Mouse (Mus musculus): ENCODE measurements around the gene Poc5. TPM values are rescaled to one million over a fixed set of nuclear protein-coding genes. Genes with fewer than 3 reads are reported as not detected.
A peak's percentile ranks its signal among the peaks of the same experiment; 100 is the strongest.

Gene Poc5
- total and polyA plus RNA-seq, 3 experiments: 17.1 to 25.4 TPM; not detected in 1

DNA sequence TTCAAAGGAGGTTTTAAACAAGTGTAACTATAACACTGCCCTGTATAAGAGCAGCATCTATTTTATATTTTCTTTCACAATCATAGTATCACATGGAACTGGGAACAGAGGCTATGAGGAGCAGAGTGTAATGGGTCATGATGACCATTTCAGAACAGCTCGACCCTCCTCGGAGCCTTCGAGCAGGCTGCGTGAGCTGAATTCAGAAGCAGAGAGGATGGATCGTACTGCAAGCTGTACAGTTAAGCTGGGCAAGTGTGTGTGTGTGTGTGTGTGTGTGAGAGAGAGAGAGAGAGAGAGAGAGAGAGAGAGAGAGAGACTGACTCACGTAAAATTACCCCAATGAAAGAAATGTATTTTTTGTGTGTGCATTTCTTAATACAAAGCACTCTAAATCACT, 37.9 kb upstream of the Poc5 start:
- Histone ChIP-seq H3K27me3 (ENCODE audit: control insufficient read depth in 1 of 2, insufficient read depth in 2 of 2, low read length in 2 of 2) (peaks cover 0 to 2% of the 10 kb centered on the region in 2 experiments; a peak in 2 of 4 replicates), H3K27ac (ENCODE audit: control insufficient read depth, low read depth, low read length) (no peak overlapping the region), H3K9me3 (replicated peaks; ENCODE audit: insufficient read depth, low read length) (no peaks in the 10 kb centered on the region), H3K9ac (ENCODE audit: control insufficient read depth, low read depth, low read length, poor library complexity, severe bottlenecking) (no peak overlapping the region), H3K4me1 (ENCODE audit: control insufficient read depth in 1 of 2, insufficient read depth in 2 of 2, low read length in 2 of 2) (no peaks in the 10 kb centered on the region), H3K4me3 (ENCODE audit: control insufficient read depth in 1 of 2, insufficient read depth in 1 of 2, low read depth in 2 of 2, low read length in 2 of 2) (no peak overlapping the region), H3K79me2 (ENCODE audit: control insufficient read depth, insufficient read depth, low read length, poor library complexity) (no peaks in the 10 kb centered on the region), H3K36me3 (ENCODE audit: control insufficient read depth in 1 of 2, insufficient read depth in 2 of 2, low read length in 2 of 2) (no peaks in the 10 kb centered on the region)
- DNase-seq (ENCODE audit: low read depth, low spot score): no peak
- TF ChIP-seq CTCF (IDR thresholded peaks at IDR 0.05 in 2 of 3, conservative IDR thresholded peaks at IDR 0.05 in 1 of 3; ENCODE audit: control insufficient read depth in 1 of 3, insufficient read depth in 1 of 3, low read depth in 2 of 3, low read length in 3 of 3, poor library complexity in 1 of 3, severe bottlenecking in 1 of 3) (no peak), E2F4 (IDR thresholded peaks at IDR 0.05; ENCODE audit: borderline replicate concordance, low read depth, low read length) (no peak), JUND (IDR thresholded peaks at IDR 0.05; ENCODE audit: low read depth, low read length) (no peak), ELF1 (IDR thresholded peaks at IDR 0.05; ENCODE audit: low read depth, low read length) (no peak), USF1 (IDR thresholded peaks at IDR 0.05; ENCODE audit: low read depth, low read length) (no peak), TBP (IDR thresholded peaks at IDR 0.05; ENCODE audit: low read depth, low read length) (no peak), POLR2A (IDR thresholded peaks at IDR 0.05; ENCODE audit: control insufficient read depth in 1 of 2, insufficient read depth in 1 of 2, low read depth in 1 of 2, low read length in 2 of 2, poor library complexity in 1 of 2) (no peak), ETS1 (IDR thresholded peaks at IDR 0.05; ENCODE audit: low read depth, low read length) (no peak), SIN3A (IDR thresholded peaks at IDR 0.05; ENCODE audit: low read length) (no peak), ZMIZ1 (IDR thresholded peaks at IDR 0.05; ENCODE audit: low read depth, low read length) (no peak), CHD2 (IDR thresholded peaks at IDR 0.05; ENCODE audit: low read length) (no peak), EP300 (IDR thresholded peaks at IDR 0.05; ENCODE audit: low read depth in 1 of 2, low read length in 2 of 2) (no peak)

DNA sequence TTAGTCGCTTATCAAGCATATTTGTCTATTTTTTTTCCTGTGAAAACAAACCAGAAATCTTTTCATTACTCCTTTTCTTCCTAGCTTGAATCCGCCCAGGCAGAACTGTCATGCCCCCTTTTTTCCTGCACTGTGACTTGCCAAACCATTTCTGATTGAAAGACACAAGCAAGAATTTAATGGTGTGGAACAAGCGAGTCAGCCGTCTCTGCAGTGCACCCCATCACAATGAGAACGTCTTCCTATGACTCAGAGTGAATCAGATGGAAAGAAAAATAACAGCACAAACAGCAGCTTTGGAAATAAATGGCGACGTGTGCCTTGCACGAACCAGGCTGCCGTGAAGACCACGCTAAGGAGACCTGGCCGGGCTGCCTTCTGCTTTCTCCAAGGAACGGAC, 36.8 kb upstream of the Poc5 start:
- no peak overlapping the region for H3K4me3 ChIP-seq (ENCODE audit: control insufficient read depth in 1 of 2, insufficient read depth in 1 of 2, low read depth in 2 of 2, low read length in 2 of 2)
- H3K9me3 ChIP-seq (replicated peaks; ENCODE audit: insufficient read depth, low read length): no peaks in the 10 kb centered on the region
- no peaks in the 10 kb centered on the region for H3K36me3 ChIP-seq (ENCODE audit: control insufficient read depth in 1 of 2, insufficient read depth in 2 of 2, low read length in 2 of 2)
- no peak overlapping the region for H3K27ac ChIP-seq (ENCODE audit: control insufficient read depth, low read depth, low read length)
- H3K27me3 ChIP-seq (ENCODE audit: control insufficient read depth in 1 of 2, insufficient read depth in 2 of 2, low read length in 2 of 2): no peaks in the 10 kb centered on the region; a peak in 1 of 4 replicates
- no peaks in the 10 kb centered on the region for H3K79me2 ChIP-seq (ENCODE audit: control insufficient read depth, insufficient read depth, low read length, poor library complexity)
- H3K9ac ChIP-seq (ENCODE audit: control insufficient read depth, low read depth, low read length, poor library complexity, severe bottlenecking): no peak overlapping the region
- DNase-seq (ENCODE audit: low read depth, low spot score): no peak
- TF ChIP-seq TCF12 (IDR thresholded peaks at IDR 0.05; ENCODE audit: low read depth, low read length) (no peak), BHLHE40 (IDR thresholded peaks at IDR 0.05; ENCODE audit: borderline replicate concordance, low read depth, low read length) (no peak), ZC3H11A (IDR thresholded peaks at IDR 0.05; ENCODE audit: low read depth, low read length) (no peak), JUND (IDR thresholded peaks at IDR 0.05; ENCODE audit: low read depth, low read length) (no peak), TAL1 (IDR thresholded peaks at IDR 0.05; ENCODE audit: low read length) (no peak)
- H3K4me1 ChIP-seq (ENCODE audit: control insufficient read depth in 1 of 2, insufficient read depth in 2 of 2, low read length in 2 of 2): no peaks in the 10 kb centered on the region

DNA sequence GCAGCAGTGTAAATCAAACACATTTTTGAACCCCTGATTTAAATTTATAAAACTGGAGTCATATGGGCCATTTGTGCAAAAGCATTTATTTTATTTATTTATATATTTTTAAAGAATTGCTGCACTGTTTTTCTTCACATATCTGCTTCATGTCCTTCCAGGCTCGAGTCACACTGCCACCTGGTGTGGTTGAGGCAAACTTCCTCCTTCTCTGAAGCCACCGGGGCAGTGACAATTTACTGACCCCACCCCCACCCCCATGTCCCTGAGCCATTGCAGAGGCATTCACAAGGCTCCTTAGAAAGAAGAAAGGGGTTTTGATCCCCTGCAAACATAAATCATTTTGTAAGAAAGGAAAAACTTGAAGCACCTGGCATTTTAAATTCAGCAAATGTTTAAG, 12.6 kb upstream of the Poc5 start:
- H3K4me3 ChIP-seq (ENCODE audit: control insufficient read depth in 1 of 2, insufficient read depth in 1 of 2, low read depth in 2 of 2, low read length in 2 of 2): no peak overlapping the region
- no peaks in the 10 kb centered on the region for H3K4me1 ChIP-seq (ENCODE audit: control insufficient read depth in 1 of 2, insufficient read depth in 2 of 2, low read length in 2 of 2)
- no peak overlapping the region for H3K9ac ChIP-seq (ENCODE audit: control insufficient read depth, low read depth, low read length, poor library complexity, severe bottlenecking)
- H3K27ac ChIP-seq (ENCODE audit: control insufficient read depth, low read depth, low read length): no peak overlapping the region
- H3K9me3 ChIP-seq (replicated peaks; ENCODE audit: insufficient read depth, low read length): no peaks in the 10 kb centered on the region
- H3K27me3 ChIP-seq (ENCODE audit: control insufficient read depth in 1 of 2, insufficient read depth in 2 of 2, low read length in 2 of 2): no peaks in the 10 kb centered on the region; a peak in 1 of 4 replicates
- peak; percentile 56 for DNase-seq (ENCODE audit: low read depth, low spot score)
- H3K79me2 ChIP-seq (ENCODE audit: control insufficient read depth, insufficient read depth, low read length, poor library complexity): no peaks in the 10 kb centered on the region
- H3K36me3 ChIP-seq (ENCODE audit: control insufficient read depth in 1 of 2, insufficient read depth in 2 of 2, low read length in 2 of 2): no peaks in the 10 kb centered on the region
- TF ChIP-seq MEF2A (IDR thresholded peaks at IDR 0.05; ENCODE audit: extremely low read depth, insufficient replicate concordance, low read depth, low read length, poor library complexity, severe bottlenecking): no peak
- no peak for TF ChIP-seq ZKSCAN1 (IDR thresholded peaks at IDR 0.05; ENCODE audit: low read depth, low read length)
- TF ChIP-seq SMC3 (IDR thresholded peaks at IDR 0.05; ENCODE audit: low read depth, low read length): peak; percentile 53
- peak; percentile 26 for TF ChIP-seq RAD21 (IDR thresholded peaks at IDR 0.05; ENCODE audit: low read depth, low read length)
- TF ChIP-seq MAFK (IDR thresholded peaks at IDR 0.05; ENCODE audit: borderline replicate concordance, low read depth, low read length): no peak
- no peak for TF ChIP-seq POLR2A (IDR thresholded peaks at IDR 0.05; ENCODE audit: control insufficient read depth in 1 of 2, insufficient read depth in 1 of 2, low read depth in 1 of 2, low read length in 2 of 2, poor library complexity in 1 of 2)
- TF ChIP-seq ETS1 (IDR thresholded peaks at IDR 0.05; ENCODE audit: low read depth, low read length): no peak
- TF ChIP-seq GABPA (IDR thresholded peaks at IDR 0.05; ENCODE audit: low read depth, low read length): no peak
- TF ChIP-seq MYB (IDR thresholded peaks at IDR 0.05; ENCODE audit: low read depth, low read length): no peak
- no peak for TF ChIP-seq EP300 (IDR thresholded peaks at IDR 0.05; ENCODE audit: low read depth in 1 of 2, low read length in 2 of 2)
- TF ChIP-seq E2F4 (IDR thresholded peaks at IDR 0.05; ENCODE audit: borderline replicate concordance, low read depth, low read length): no peak
- no peak for TF ChIP-seq SIN3A (IDR thresholded peaks at IDR 0.05; ENCODE audit: low read length)
- peak in 2 of 3 experiments; percentile 41 to 42; a peak in 2 of 6 replicates for TF ChIP-seq CTCF (IDR thresholded peaks at IDR 0.05 in 2 of 3, conservative IDR thresholded peaks at IDR 0.05 in 1 of 3; ENCODE audit: control insufficient read depth in 1 of 3, insufficient read depth in 1 of 3, low read depth in 2 of 3, low read length in 3 of 3, poor library complexity in 1 of 3, severe bottlenecking in 1 of 3)
- no peak for TF ChIP-seq NELFE (IDR thresholded peaks at IDR 0.05; ENCODE audit: low read depth, low read length)
- TF ChIP-seq POLR2AphosphoS5 (IDR thresholded peaks at IDR 0.05; ENCODE audit: borderline replicate concordance, low read depth, low read length): no peak
